Mouse (Mus musculus) lung, embryonic 15.5 days (tissue): ENCODE measurements around the gene Thumpd2. TPM values are rescaled to one million over a fixed set of nuclear protein-coding genes. Genes with fewer than 3 reads are reported as not detected.

Experiments
- ATAC-seq: fragments of 200-750 bp; cut with Nextera tagmentation; 2 replicates; pipeline ENCODE4 v1.8.0; 2017; ENCODE audit warnings: moderate number of reproducible peaks, borderline replicate concordance; ENCODE audit not compliant: low FRiP score, low TSS enrichment; ENCODE audit errors: extremely low read depth
- H3K27ac ChIP-seq: fragments of 300-500 bp; sonication (generic); 2 replicates; pipeline ENCODE4 v1.5.1; 2015; ENCODE audit warnings: moderate library complexity, mild to moderate bottlenecking, inconsistent platforms
- H3K27me3 ChIP-seq: fragments of 300-500 bp; sonication (generic); 2 replicates; pipeline ENCODE4 v1.6.1; 2015; ENCODE audit warnings: inconsistent platforms
- H3K36me3 ChIP-seq: fragments of 300-500 bp; sonication (generic); 2 replicates; pipeline ENCODE4 v1.6.1; 2015; ENCODE audit warnings: inconsistent platforms
- H3K4me1 ChIP-seq: fragments of 300-500 bp; sonication (generic); 2 replicates; pipeline ENCODE4 v1.6.1; 2015; ENCODE audit warnings: inconsistent platforms
- H3K4me2 ChIP-seq: fragments of 300-500 bp; sonication (generic); 2 replicates; pipeline ENCODE4 v1.6.1; 2015; ENCODE audit warnings: inconsistent platforms, mild to moderate bottlenecking, moderate library complexity
- H3K4me3 ChIP-seq: fragments of 300-500 bp; sonication (generic); 2 replicates; pipeline ENCODE4 v1.5.1; 2015; ENCODE audit warnings: mild to moderate bottlenecking, inconsistent platforms
- H3K9ac ChIP-seq: fragments of 300-500 bp; sonication (generic); 2 replicates; pipeline ENCODE4 v1.6.1; 2015; ENCODE audit warnings: inconsistent platforms
- H3K9me3 ChIP-seq: fragments of 300-500 bp; sonication (generic); 2 replicates; pipeline ENCODE4 v1.6.1; 2016; ENCODE audit warnings: inconsistent platforms
- WGBS: fragments of 180-500 bp; shearing (Covaris S2); methylation state at CpG from one replicate; pipeline ENCODE4 v1.1.7; 2015; 5-methylcytosine and 5-hydroxymethylcytosine counted together
- polyA plus RNA-seq: library from polyadenylated mRNA; unstranded; fragments of >200 nt; fragmentation: Nextera tagmentation; extraction: Ambion mirVana; gene quantifications from 2 replicates; pipeline ENCODE4 v1.2.1, GENCODE M21; 2015

Thumpd2 gene
- polyA plus RNA-seq = 13.6 and 16.2 TPM in 2 replicates

- H3K9me3 ChIP-seq = no peaks in the 10 kb centered on the region
- H3K27me3 ChIP-seq = no peaks in the 10 kb centered on the region
- peak within 1 kb of the TSS; percentile 96 for H3K9ac ChIP-seq
- no peaks in the 10 kb centered on the region for H3K36me3 ChIP-seq
- ATAC-seq = peak; percentile 95
- under 1% methylated on average over 29 of the region's 29 CpGs for whole genome bisulfite sequencing
- peaks cover 23% of the 10 kb centered on the region; the same call in 1 of the 2 replicates for H3K4me1 ChIP-seq
- peak within 1 kb of the TSS; percentile 91 for H3K4me3 ChIP-seq
- H3K27ac ChIP-seq = peak within 1 kb of the TSS; percentile 76
- H3K4me2 ChIP-seq = peak within 1 kb of the TSS; percentile 56
These were observed at the start of gene Thumpd2 for GRCm38 (mm10) chr17:81064979-81065311. Gene Thumpd2 (minus strand): TSS chr17:81065082.

- WGBS = 77% methylated on average over 2 of the region's 2 CpGs
- H3K4me1 ChIP-seq = no peaks in the 10 kb centered on the region
- no peaks in the 10 kb centered on the region for H3K36me3 ChIP-seq
- H3K9ac ChIP-seq = no peak overlapping the region
- H3K27me3 ChIP-seq = no peaks in the 10 kb centered on the region
- H3K27ac ChIP-seq = no peak overlapping the region
- no peak overlapping the region for H3K4me2 ChIP-seq
- no peak overlapping the region for H3K4me3 ChIP-seq
- H3K9me3 ChIP-seq = no peaks in the 10 kb centered on the region
- ATAC-seq = no peak
These were observed 39.4 kb upstream of the Thumpd2 start for GRCm38 (mm10) chr17:81104237-81104636.

GRCm38 (mm10) chr17:81102866-81103265, 38.0 kb upstream of the Thumpd2 start:
- no peak for ATAC-seq
- Histone ChIP-seq H3K27me3 (no peaks in the 10 kb centered on the region), H3K27ac (no peak overlapping the region), H3K36me3 (no peaks in the 10 kb centered on the region), H3K9me3 (no peaks in the 10 kb centered on the region), H3K4me3 (no peak overlapping the region), H3K4me1 (no peaks in the 10 kb centered on the region), H3K4me2 (no peak overlapping the region), H3K9ac (no peak overlapping the region)
- 56% methylated on average over 8 of the region's 8 CpGs for WGBS

GRCm38 (mm10) chr17:81098444-81098843, 33.6 kb upstream of the Thumpd2 start:
- Histone ChIP-seq H3K9ac (no peak overlapping the region), H3K27me3 (no peaks in the 10 kb centered on the region), H3K4me3 (no peak overlapping the region), H3K4me2 (no peak overlapping the region), H3K4me1 (no peaks in the 10 kb centered on the region), H3K9me3 (no peaks in the 10 kb centered on the region), H3K36me3 (no peaks in the 10 kb centered on the region), H3K27ac (no peak overlapping the region)
- no peak for ATAC-seq

GRCm38 (mm10) chr17:81096490-81096889, 31.6 kb upstream of the Thumpd2 start:
- 67% methylated on average over 2 of the region's 2 CpGs for WGBS
- Histone ChIP-seq H3K9ac (no peak overlapping the region), H3K27ac (no peak overlapping the region), H3K9me3 (no peaks in the 10 kb centered on the region), H3K36me3 (no peaks in the 10 kb centered on the region), H3K4me1 (no peaks in the 10 kb centered on the region), H3K4me3 (no peak overlapping the region), H3K4me2 (no peak overlapping the region), H3K27me3 (no peaks in the 10 kb centered on the region)
- ATAC-seq = no peak

GRCm38 (mm10) chr17:81092794-81093193, 27.9 kb upstream of the Thumpd2 start:
- H3K4me2 ChIP-seq = no peak overlapping the region
- H3K9me3 ChIP-seq = no peaks in the 10 kb centered on the region
- WGBS = 77% methylated on average over 5 of the region's 5 CpGs
- H3K9ac ChIP-seq = no peak overlapping the region
- H3K27me3 ChIP-seq = no peaks in the 10 kb centered on the region
- H3K27ac ChIP-seq = no peak overlapping the region
- no peak overlapping the region for H3K4me3 ChIP-seq
- no peak for ATAC-seq
- H3K36me3 ChIP-seq = no peaks in the 10 kb centered on the region
- no peaks in the 10 kb centered on the region for H3K4me1 ChIP-seq

GRCm38 (mm10) chr17:81088866-81089265, 24.0 kb upstream of the Thumpd2 start:
- Histone ChIP-seq H3K9ac (no peak overlapping the region), H3K36me3 (no peaks in the 10 kb centered on the region), H3K27me3 (no peaks in the 10 kb centered on the region), H3K4me1 (no peaks in the 10 kb centered on the region), H3K9me3 (no peaks in the 10 kb centered on the region), H3K4me2 (no peak overlapping the region), H3K27ac (no peak overlapping the region), H3K4me3 (no peak overlapping the region)
- no peak for ATAC-seq
- 67% methylated on average over 3 of the region's 3 CpGs for WGBS

- 68% methylated on average over 4 of the region's 4 CpGs for WGBS
- Histone ChIP-seq H3K27me3 (no peaks in the 10 kb centered on the region), H3K9ac (no peak overlapping the region), H3K36me3 (no peaks in the 10 kb centered on the region), H3K4me2 (no peak overlapping the region), H3K4me1 (no peaks in the 10 kb centered on the region), H3K9me3 (no peaks in the 10 kb centered on the region), H3K4me3 (no peak overlapping the region), H3K27ac (no peak overlapping the region)
- ATAC-seq = no peak
These were observed 22.9 kb upstream of the Thumpd2 start for GRCm38 (mm10) chr17:81087735-81088134.

- Histone ChIP-seq H3K4me1 (peaks cover 23% of the 10 kb centered on the region; the same call in 1 of the 2 replicates), H3K4me2 (peak overlapping the region; percentile 56)
- WGBS = 9% methylated on average over 28 of the region's 28 CpGs
These were observed 453 bp downstream of the Thumpd2 start for GRCm38 (mm10) chr17:81064279-81064978.

GRCm38 (mm10) chr17:81063346-81063745, 1.5 kb downstream of the Thumpd2 start:
- no peaks in the 10 kb centered on the region for H3K27me3 ChIP-seq
- 87% methylated on average over 3 of the region's 3 CpGs for WGBS
- no peak overlapping the region for H3K27ac ChIP-seq
- no peak for ATAC-seq
- no peak overlapping the region for H3K4me3 ChIP-seq
- no peaks in the 10 kb centered on the region for H3K36me3 ChIP-seq
- H3K4me1 ChIP-seq = peaks cover 23% of the 10 kb centered on the region; the same call in 1 of the 2 replicates
- 0 out of 2 replicates have a peak overlapping the region, but pooled peaks have one; percentile 56 for H3K4me2 ChIP-seq
- no peaks in the 10 kb centered on the region for H3K9me3 ChIP-seq
- no peak overlapping the region for H3K9ac ChIP-seq

More at GRCm38 (mm10) chr17:81064279-81064978, 453 bp downstream of the Thumpd2 start:
- Histone ChIP-seq H3K36me3 (no peaks in the 10 kb centered on the region), H3K9ac (peak overlapping the region; percentile 96), H3K9me3 (no peaks in the 10 kb centered on the region), H3K4me3 (peak overlapping the region; percentile 91), H3K27ac (peak overlapping the region; percentile 76), H3K27me3 (no peaks in the 10 kb centered on the region)
- peak; percentile 88 for ATAC-seq

- H3K36me3 ChIP-seq = 0 out of 2 replicates have a peak, but pooled peaks cover 3% of the 10 kb centered on the region
- WGBS = 22% methylated on average over 6 of the region's 6 CpGs
- H3K4me2 ChIP-seq = no peak overlapping the region
- no peaks in the 10 kb centered on the region for H3K9me3 ChIP-seq
- H3K9ac ChIP-seq = no peak overlapping the region
- peaks cover 23% of the 10 kb centered on the region; the same call in 1 of the 2 replicates for H3K4me1 ChIP-seq
- no peak for ATAC-seq
- H3K4me3 ChIP-seq = no peak overlapping the region
- H3K27me3 ChIP-seq = no peaks in the 10 kb centered on the region
- H3K27ac ChIP-seq = no peak overlapping the region
These were observed 2.5 kb downstream of the Thumpd2 start for GRCm38 (mm10) chr17:81062349-81062871.

- WGBS = 86% methylated on average over 8 of the region's 8 CpGs
- H3K27ac ChIP-seq = no peak overlapping the region
- no peaks in the 10 kb centered on the region for H3K4me1 ChIP-seq
- H3K27me3 ChIP-seq = no peaks in the 10 kb centered on the region
- ATAC-seq = no peak
- H3K4me2 ChIP-seq = no peak overlapping the region
- no peaks in the 10 kb centered on the region for H3K9me3 ChIP-seq
- H3K36me3 ChIP-seq = peaks cover 18% of the 10 kb centered on the region
- H3K9ac ChIP-seq = no peak overlapping the region
- H3K4me3 ChIP-seq = no peak overlapping the region
These were observed 8.0 kb downstream of the Thumpd2 start for GRCm38 (mm10) chr17:81056796-81057381.
